Mouse (Mus musculus) lung, embryonic 14.5 days (tissue): ENCODE data around the gene Olfr474. TPM values are rescaled to one million over a fixed set of nuclear protein-coding genes. Genes with fewer than 3 reads are reported as not detected.
"Not testable (repeated sequence)": the region's sequence is repeated elsewhere in the genome, so short reads cannot be mapped to it uniquely, and the experiment has no call there.

Source experiments
- ATAC-seq: fragments of 200-750 bp; cut with Nextera tagmentation; 2 replicates; pipeline ENCODE4 v1.8.0; 2017; ENCODE audit warnings: mild to moderate bottlenecking, moderate TSS enrichment, moderate library complexity; ENCODE audit not compliant: insufficient read depth
- DNase-seq: peaks from one replicate; pipeline ENCODE4 v3.0.0-alpha.2; 2015
- H3K27ac ChIP-seq: fragments of 300-500 bp; sonication (generic); 2 replicates; pipeline ENCODE4 v1.5.1; 2014; ENCODE audit warnings: low read depth, mild to moderate bottlenecking, moderate library complexity
- H3K27me3 ChIP-seq: fragments of 300-500 bp; sonication (generic); 2 replicates; pipeline ENCODE4 v1.6.1; 2014; ENCODE audit warnings: low read length, control low read depth; ENCODE audit not compliant: insufficient read depth
- H3K36me3 ChIP-seq: fragments of 300-500 bp; sonication (generic); 2 replicates; pipeline ENCODE4 v1.6.1; 2014; ENCODE audit warnings: control low read depth; ENCODE audit not compliant: insufficient read depth
- H3K4me1 ChIP-seq: fragments of 300-500 bp; sonication (generic); 2 replicates; pipeline ENCODE4 v1.6.1; 2014; ENCODE audit warnings: antibody characterized with exemption, control low read depth; ENCODE audit not compliant: insufficient read depth
- H3K4me2 ChIP-seq: fragments of 300-500 bp; sonication (generic); 2 replicates; pipeline ENCODE4 v1.6.1; 2014; ENCODE audit warnings: mild to moderate bottlenecking
- H3K4me3 ChIP-seq: fragments of 300-500 bp; sonication (generic); 2 replicates; pipeline ENCODE4 v1.5.1; 2014; ENCODE audit warnings: low read depth, low read length
- H3K9ac ChIP-seq: fragments of 300-500 bp; sonication (generic); 2 replicates; pipeline ENCODE4 v1.6.1; 2014
- H3K9me3 ChIP-seq: fragments of 300-500 bp; sonication (generic); 2 replicates; pipeline ENCODE4 v1.6.1; 2016; ENCODE audit warnings: low read depth, low read length, control low read depth
- CTCF ChIP-seq: IDR thresholded peaks from 2 replicates; pipeline ENCODE4 v1.5.1; 2016; ENCODE audit warnings: antibody characterized with exemption, low read depth
- WGBS: fragments of 180-500 bp; shearing (Covaris S2); extraction: QIAGEN DNeasy Blood & Tissue Kit; methylation state at CpG from one replicate; pipeline ENCODE4 v1.1.7; 2014; 5-methylcytosine and 5-hydroxymethylcytosine counted together
- polyA plus RNA-seq: library from polyadenylated mRNA; unstranded; fragments of >200 nt; fragmentation: Nextera tagmentation; extraction: Ambion mirVana; gene quantifications from 2 replicates; pipeline ENCODE4 v1.2.1, GENCODE M21; 2014

Olfr474 gene
- polyA plus RNA-seq = not detected in 2 replicates

DNA sequence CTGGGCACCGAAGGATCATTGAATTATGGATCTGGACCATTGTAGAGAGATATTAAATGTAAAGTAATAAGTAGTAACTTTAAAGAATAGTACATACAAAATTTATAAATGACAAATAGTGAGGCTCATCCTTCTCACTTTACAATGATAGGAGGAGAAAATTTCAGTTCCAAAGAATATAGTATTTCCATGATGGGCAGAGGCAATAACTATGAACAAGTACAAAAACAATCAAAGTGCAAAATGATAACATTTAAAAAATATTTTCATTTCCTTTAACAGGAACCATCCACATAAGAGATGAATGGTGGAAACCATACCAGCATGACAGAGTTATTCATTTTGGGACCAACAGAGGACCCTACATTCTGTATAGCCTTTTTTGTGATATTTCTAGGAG lies at the start of gene Olfr474:
Gene Olfr474 (plus strand): TSS at position 301 of the 400 bp plus-strand sequence.
- H3K9ac ChIP-seq = no peak within 1 kb of the TSS
- no peak for TF ChIP-seq CTCF
- H3K4me2 ChIP-seq = no peak within 1 kb of the TSS
- H3K9me3 ChIP-seq = no peaks in the 10 kb centered on the region
- H3K27me3 ChIP-seq = no peaks in the 10 kb centered on the region
- H3K36me3 ChIP-seq = no peaks in the 10 kb centered on the region
- WGBS = 85% methylated on average over 1 of the region's 1 CpGs
- ATAC-seq (no peak), DNase-seq (no peak)
- no peak within 1 kb of the TSS for H3K4me3 ChIP-seq
- H3K27ac ChIP-seq = no peak within 1 kb of the TSS
- H3K4me1 ChIP-seq = no peaks in the 10 kb centered on the region

- no peak within 1 kb of the TSS for H3K4me3 ChIP-seq
- WGBS = 93% methylated on average over 1 of the region's 1 CpGs
- no peaks in the 10 kb centered on the region for H3K4me1 ChIP-seq
- H3K27ac ChIP-seq = no peak within 1 kb of the TSS
- no peak within 1 kb of the TSS for H3K9ac ChIP-seq
- H3K36me3 ChIP-seq = no peaks in the 10 kb centered on the region
- TF ChIP-seq CTCF = no peak
- ATAC-seq (no peak), DNase-seq (no peak)
- H3K9me3 ChIP-seq = no peaks in the 10 kb centered on the region; the same call in 1 of the 2 replicates
- no peak within 1 kb of the TSS for H3K4me2 ChIP-seq
- H3K27me3 ChIP-seq = no peaks in the 10 kb centered on the region
Measured at GRCm38 (mm10) chr7:107930146-107930545, 24.3 kb upstream of the Olfr474 start, which contains the start of gene Olfr473. Olfr473 (plus strand) TSS chr7:107930446.

DNA sequence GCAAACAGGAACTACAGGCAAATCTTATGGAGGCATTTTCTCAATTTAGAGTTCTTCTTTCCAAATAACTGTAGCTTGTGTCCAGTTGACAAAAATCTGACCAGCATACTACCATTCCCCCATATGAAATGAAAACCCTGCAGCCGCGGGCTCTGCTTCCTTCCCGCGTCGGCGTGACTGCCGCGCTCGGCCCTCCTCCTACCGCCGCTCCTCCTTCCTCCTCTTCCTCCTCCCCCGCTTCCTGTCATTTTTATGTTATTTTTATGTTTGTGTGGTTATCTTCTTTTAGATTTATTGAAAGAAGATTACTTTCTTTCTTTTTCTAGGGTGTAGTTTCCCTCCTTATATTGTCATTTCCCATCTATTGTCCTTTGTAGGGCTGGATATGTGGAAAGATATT lies 1.9 kb upstream of the Olfr474 start:
- H3K9ac ChIP-seq, DNase-seq, H3K4me1 ChIP-seq, H3K27ac ChIP-seq, H3K4me3 ChIP-seq, ATAC-seq, H3K4me2 ChIP-seq, H3K9me3 ChIP-seq, H3K36me3 ChIP-seq, H3K27me3 ChIP-seq: not testable (repeated sequence)
- 91% methylated on average over 12 of the region's 12 CpGs for WGBS

GRCm38 (mm10) chr7:107964503-107964902 lies 10.1 kb downstream of the Olfr474 start, which contains the start of gene Olfr476:
Olfr476 (plus strand) TSS chr7:107964803.
- Histone ChIP-seq H3K36me3 (no peaks in the 10 kb centered on the region), H3K4me1 (no peaks in the 10 kb centered on the region), H3K27me3 (no peaks in the 10 kb centered on the region), H3K9ac (no peak within 1 kb of the TSS), H3K27ac (no peak within 1 kb of the TSS), H3K4me3 (no peak within 1 kb of the TSS), H3K4me2 (no peak within 1 kb of the TSS), H3K9me3 (no peaks in the 10 kb centered on the region)
- TF ChIP-seq CTCF = no peak
- 46% methylated on average over 1 of the region's 1 CpGs for whole genome bisulfite sequencing
- DNase-seq (no peak), ATAC-seq (no peak)

DNA sequence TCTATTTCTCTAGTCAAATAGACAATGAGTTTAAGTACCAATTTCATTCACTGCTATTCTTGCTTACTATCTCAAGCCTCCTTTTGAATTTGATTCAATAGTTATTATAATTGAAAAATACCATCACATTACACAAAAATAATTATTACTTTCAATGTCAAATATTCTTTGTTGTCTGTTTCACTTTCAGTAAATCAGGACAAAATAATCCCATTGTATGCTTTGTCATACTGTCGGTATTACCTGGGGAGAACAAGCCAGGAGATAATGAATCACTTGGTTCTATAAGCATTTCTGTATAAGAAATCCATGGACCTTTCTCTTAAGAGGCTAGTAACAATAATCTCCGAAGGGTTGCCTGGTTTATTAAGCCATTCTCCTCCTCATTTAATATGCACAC lies 31.9 kb downstream of the Olfr474 start, which contains the start of gene Olfr477:
Gene Olfr477 (plus strand): TSS at position 301 of the 400 bp plus-strand sequence.
- Histone ChIP-seq H3K9ac (no peak within 1 kb of the TSS), H3K9me3 (no peaks in the 10 kb centered on the region), H3K27me3 (no peaks in the 10 kb centered on the region), H3K4me2 (no peak within 1 kb of the TSS), H3K4me3 (no peak within 1 kb of the TSS), H3K27ac (no peak within 1 kb of the TSS), H3K36me3 (no peaks in the 10 kb centered on the region), H3K4me1 (no peaks in the 10 kb centered on the region)
- WGBS = 73% methylated on average over 2 of the region's 2 CpGs
- DNase-seq (no peak), ATAC-seq (no peak)
- TF ChIP-seq CTCF = no peak

Other genes starting within 250 kb of the Olfr474 start
- 0.14 and 0.18 TPM in 2 replicates for gene Cyb5r2, start 196.6 kb upstream of the Olfr474 start, polyA plus RNA-seq
- not detected in 2 replicates for gene Ovch2, start 153.4 kb upstream of the Olfr474 start, polyA plus RNA-seq
- gene Olfr467, start 142.4 kb upstream of the Olfr474 start, polyA plus RNA-seq = not detected in 2 replicates
- not detected in 2 replicates for gene Olfr469, start 129.1 kb upstream of the Olfr474 start, polyA plus RNA-seq
- gene Olfr470, start 107.2 kb upstream of the Olfr474 start, polyA plus RNA-seq = not detected in 2 replicates
- not detected in 2 replicates for gene Olfr472, start 56.7 kb upstream of the Olfr474 start, polyA plus RNA-seq
- not detected in 2 replicates for gene Olfr473, start 24.2 kb upstream of the Olfr474 start, polyA plus RNA-seq
- gene Olfr476, start 10.2 kb downstream of the Olfr474 start, polyA plus RNA-seq = not detected in 2 replicates
- gene Olfr477, start 32.0 kb downstream of the Olfr474 start, polyA plus RNA-seq = not detected in 2 replicates
- gene Olfr478, start 79.3 kb downstream of the Olfr474 start, polyA plus RNA-seq = not detected in 2 replicates
- not detected in 2 replicates for gene Olfr479, start 96.0 kb downstream of the Olfr474 start, polyA plus RNA-seq
- gene Olfr480, start 112.7 kb downstream of the Olfr474 start, polyA plus RNA-seq = not detected in 2 replicates
- not detected in 2 replicates for gene Olfr481, start 125.2 kb downstream of the Olfr474 start, polyA plus RNA-seq
- 0.09 and 0.16 TPM in 2 replicates for gene Olfr482, start 142.9 kb downstream of the Olfr474 start, polyA plus RNA-seq
- gene Olfr483, start 146.2 kb downstream of the Olfr474 start, polyA plus RNA-seq = not detected in 2 replicates
- gene Olfr484, start 172.8 kb downstream of the Olfr474 start, polyA plus RNA-seq = not detected in 2 replicates
- gene Olfr485, start 205.2 kb downstream of the Olfr474 start, polyA plus RNA-seq = not detected in 2 replicates
- gene Olfr486, start 218.1 kb downstream of the Olfr474 start, polyA plus RNA-seq = not detected in 2 replicates